Comparison of ENCODE assay signal across 8 mouse cellular contexts in genomic region chr1:60667873-60668616, GRCm38 (mm10). TPM values are rescaled to one million over a fixed set of nuclear protein-coding genes. Genes with fewer than 3 reads are reported as not detected.
DNase-seq lines count a peak whose midpoint lies in the region; ATAC-seq and TF ChIP-seq lines count a peak whose summit lies in the region.

No protein-coding gene starts in this region.

- whole genome bisulfite sequencing in heart, embryonic 13.5 days, result 64% methylated on average over 17 of the region's 17 CpGs
- 58% methylated on average over 17 of the region's 17 CpGs for WGBS in lung, embryonic 14.5 days

- H3K4me1 ChIP-seq in brown adipose tissue, adult 24 weeks (ENCODE audit: control insufficient read depth, insufficient read depth, insufficient read length, low read length), result peaks cover 10% of the 10 kb centered on the region
- H3K4me1 ChIP-seq in heart, embryonic 13.5 days, result peaks cover 8% of the 10 kb centered on the region
- no peaks in the 10 kb centered on the region for H3K4me1 ChIP-seq in lung, embryonic 14.5 days (ENCODE audit: insufficient read depth)

- H3K4me3 ChIP-seq in brown adipose tissue, adult 24 weeks (ENCODE audit: insufficient read depth, low read depth, low read length), result peak overlapping the region; percentile 52
- no peak overlapping the region for H3K4me3 ChIP-seq in heart, embryonic 13.5 days
- H3K4me3 ChIP-seq in lung, embryonic 14.5 days (ENCODE audit: low read depth, low read length), result no peak overlapping the region

- TF ChIP-seq CTCF in lung, embryonic 14.5 days (IDR thresholded peaks at IDR 0.05; ENCODE audit: low read depth), result no peak

- no peaks in the 10 kb centered on the region for H3K27me3 ChIP-seq in heart, embryonic 13.5 days (replicated peaks)
- H3K27me3 ChIP-seq in lung, embryonic 14.5 days (ENCODE audit: insufficient read depth, low read length), result no peaks in the 10 kb centered on the region

- peak overlapping the region; percentile 63 for H3K27ac ChIP-seq in brown adipose tissue, adult 24 weeks (replicated peaks; ENCODE audit: low read depth, low read length)
- H3K27ac ChIP-seq in heart, embryonic 13.5 days (replicated peaks), result no peak overlapping the region
- H3K27ac ChIP-seq in lung, embryonic 14.5 days (ENCODE audit: low read depth), result no peak overlapping the region

- no peaks in the 10 kb centered on the region for H3K9me3 ChIP-seq in heart, embryonic 13.5 days
- H3K9me3 ChIP-seq in lung, embryonic 14.5 days (ENCODE audit: low read depth, low read length), result no peaks in the 10 kb centered on the region

- peak overlapping the region; percentile 14; the same call in 1 of the 2 replicates for H3K4me2 ChIP-seq in heart, embryonic 13.5 days
- peak overlapping the region; percentile 0; the same call in 1 of the 2 replicates for H3K4me2 ChIP-seq in lung, embryonic 14.5 days

- H3K9ac ChIP-seq in heart, embryonic 13.5 days, result no peak overlapping the region
- no peak overlapping the region for H3K9ac ChIP-seq in lung, embryonic 14.5 days

- peak; percentile 20 for DNase-seq in adrenal gland, adult 2 months
- no peak for DNase-seq in adrenal gland, adult 8-10 months
- peak; percentile 43 to 53 for DNase-seq in kidney, postnatal 36 days
- peak; percentile 51 for DNase-seq in lung, embryonic 14.5 days
- DNase-seq in skeletal muscle tissue, adult 2 months (ENCODE audit: low read depth, low spot score), result peak; percentile 57
- no peak for DNase-seq in natural killer cell, adult 2 months (ENCODE audit: low spot score in 2 of 2)

- no peaks in the 10 kb centered on the region for H3K36me3 ChIP-seq in heart, embryonic 13.5 days
- H3K36me3 ChIP-seq in lung, embryonic 14.5 days (ENCODE audit: insufficient read depth), result no peaks in the 10 kb centered on the region

- ATAC-seq in heart, embryonic 13.5 days (ENCODE audit: extremely low read depth, insufficient number of reproducible peaks, low FRiP score, low TSS enrichment), result no peak
- ATAC-seq in lung, embryonic 14.5 days (ENCODE audit: insufficient read depth), result no peak

RNA-seq across cellular contexts. Expression of gene Cd28, which starts 48.6 kb away (rescaled TPM):
- under 1 TPM; 0.29 to 0.83 TPM for total RNA-seq in adrenal gland, adult 2 months (2021)
- polyA plus RNA-seq in adrenal gland, adult 2 months (2012; rRNA removed), result 0.06 and 0.12 TPM in 2 replicates
- total RNA-seq in adrenal gland, adult 8-10 months (2022), result under 1 TPM; 0.35 to 0.71 (median 0.48) TPM
- polyA plus RNA-seq in brown adipose tissue, adult 24 weeks (2012; ENCODE audit: insufficient read depth, insufficient read length, missing spikeins), result not detected in 2 replicates
- polyA plus RNA-seq in heart, embryonic 13.5 days (2015; fragmentation: Nextera tagmentation; extraction: Ambion mirVana), result 0.25 and 0.31 TPM in 2 replicates
- polyA plus RNA-seq in lung, embryonic 14.5 days (2014; fragmentation: Nextera tagmentation; extraction: Ambion mirVana), result 0.16 TPM in 1 of 2 replicates, not detected in the other

Comparison
In these comparisons a context has a peak if more than half of its experiments do, and no peak if none do; other contexts are left out.
1. DNase-seq: peak in adrenal gland, adult 2 months (single experiment), kidney, postnatal 36 days (2 of 2), lung, embryonic 14.5 days (single experiment) and skeletal muscle tissue, adult 2 months (single experiment); none in adrenal gland, adult 8-10 months (single experiment) and natural killer cell, adult 2 months (0 of 2).